Mouse (Mus musculus): ENCODE data around the gene Odf3b. TPM values are rescaled to one million over a fixed set of nuclear protein-coding genes. Genes with fewer than 3 reads are reported as not detected.

Gene Odf3b
- polyA plus RNA-seq, 1 experiment from 2014 or later: 1.3 TPM

- Histone ChIP-seq H3K9me3 (ENCODE audit: control insufficient read depth, low read length) (no peaks in the 10 kb centered on the region), H3K27ac (ENCODE audit: low read depth, low read length) (no peak overlapping the region), H3K27me3 (ENCODE audit: control insufficient read depth, insufficient read depth, low read length) (peaks cover 7% of the 10 kb centered on the region), H3K4me3 (ENCODE audit: low read depth, low read length) (no peak overlapping the region; the same call in 1 of the 2 replicates), H3K4me2 (ENCODE audit: low read depth, low read length) (peak overlapping the region; percentile 74), H3K36me3 (ENCODE audit: control insufficient read depth, insufficient read depth, low read length) (peaks cover 40% of the 10 kb centered on the region), H3K9ac (replicated peaks; ENCODE audit: low read depth, low read length) (no peak overlapping the region), H3K4me1 (ENCODE audit: control insufficient read depth, insufficient read depth, low read length) (peaks cover 14% of the 10 kb centered on the region)
- 87% methylated on average over 7 of the region's 7 CpGs for WGBS
- ATAC-seq (ENCODE audit: low read depth): no peak
Measured at GRCm38 (mm10) chr15:89372536-89372935, 6.5 kb downstream of the Odf3b start.

- Histone ChIP-seq H3K36me3 (ENCODE audit: control insufficient read depth, insufficient read depth, low read length) (peaks cover 45% of the 10 kb centered on the region), H3K27ac (ENCODE audit: low read depth, low read length) (no peak overlapping the region), H3K4me3 (ENCODE audit: low read depth, low read length) (no peak overlapping the region), H3K27me3 (ENCODE audit: control insufficient read depth, insufficient read depth, low read length) (peaks cover 5% of the 10 kb centered on the region), H3K9ac (replicated peaks; ENCODE audit: low read depth, low read length) (no peak overlapping the region), H3K4me1 (ENCODE audit: control insufficient read depth, insufficient read depth, low read length) (peaks cover 14% of the 10 kb centered on the region), H3K9me3 (ENCODE audit: control insufficient read depth, low read length) (no peaks in the 10 kb centered on the region), H3K4me2 (ENCODE audit: low read depth, low read length) (no peak overlapping the region)
- 90% methylated on average over 13 of the region's 13 CpGs for WGBS
- ATAC-seq (ENCODE audit: low read depth): no peak
Measured at GRCm38 (mm10) chr15:89372068-89372467, 7.0 kb downstream of the Odf3b start.

- H3K36me3 ChIP-seq (ENCODE audit: control insufficient read depth, insufficient read depth, low read length): peaks cover 69% of the 10 kb centered on the region
- no peak overlapping the region for H3K4me3 ChIP-seq (ENCODE audit: low read depth, low read length)
- no peak overlapping the region for H3K4me2 ChIP-seq (ENCODE audit: low read depth, low read length)
- H3K4me1 ChIP-seq (ENCODE audit: control insufficient read depth, insufficient read depth, low read length): no peaks in the 10 kb centered on the region
- ATAC-seq (ENCODE audit: low read depth): no peak
- H3K9me3 ChIP-seq (ENCODE audit: control insufficient read depth, low read length): no peaks in the 10 kb centered on the region
- no peak overlapping the region for H3K27ac ChIP-seq (ENCODE audit: low read depth, low read length)
- 98% methylated on average over 4 of the region's 4 CpGs for WGBS
- H3K9ac ChIP-seq (replicated peaks; ENCODE audit: low read depth, low read length): no peak overlapping the region
- H3K27me3 ChIP-seq (ENCODE audit: control insufficient read depth, insufficient read depth, low read length): no peaks in the 10 kb centered on the region
Measured at GRCm38 (mm10) chr15:89365141-89365551, 13.9 kb downstream of the Odf3b start.

- Histone ChIP-seq H3K27ac (ENCODE audit: low read depth, low read length) (no peak overlapping the region), H3K36me3 (ENCODE audit: control insufficient read depth, insufficient read depth, low read length) (peaks cover 56% of the 10 kb centered on the region), H3K9me3 (ENCODE audit: control insufficient read depth, low read length) (no peaks in the 10 kb centered on the region), H3K4me1 (ENCODE audit: control insufficient read depth, insufficient read depth, low read length) (no peaks in the 10 kb centered on the region), H3K4me2 (ENCODE audit: low read depth, low read length) (no peak overlapping the region), H3K27me3 (ENCODE audit: control insufficient read depth, insufficient read depth, low read length) (no peaks in the 10 kb centered on the region), H3K9ac (replicated peaks; ENCODE audit: low read depth, low read length) (no peak overlapping the region), H3K4me3 (ENCODE audit: low read depth, low read length) (no peak overlapping the region)
- WGBS: 95% methylated on average over 7 of the region's 7 CpGs
- ATAC-seq (ENCODE audit: low read depth): no peak
Measured at GRCm38 (mm10) chr15:89363051-89363450, 16.0 kb downstream of the Odf3b start.

- H3K36me3 ChIP-seq (ENCODE audit: control insufficient read depth, insufficient read depth, low read length): peaks cover 15% of the 10 kb centered on the region
- no peak overlapping the region for H3K4me3 ChIP-seq (ENCODE audit: low read depth, low read length)
- H3K27ac ChIP-seq (ENCODE audit: low read depth, low read length): no peak overlapping the region
- no peaks in the 10 kb centered on the region for H3K9me3 ChIP-seq (ENCODE audit: control insufficient read depth, low read length)
- H3K4me2 ChIP-seq (ENCODE audit: low read depth, low read length): no peak overlapping the region
- peaks cover 8% of the 10 kb centered on the region; the same call in 1 of the 2 replicates for H3K4me1 ChIP-seq (ENCODE audit: control insufficient read depth, insufficient read depth, low read length)
- H3K27me3 ChIP-seq (ENCODE audit: control insufficient read depth, insufficient read depth, low read length): no peaks in the 10 kb centered on the region
- ATAC-seq (ENCODE audit: low read depth): no peak
- 87% methylated on average over 3 of the region's 3 CpGs for WGBS
- no peak overlapping the region for H3K9ac ChIP-seq (replicated peaks; ENCODE audit: low read depth, low read length)
Measured at GRCm38 (mm10) chr15:89358784-89359183, 20.3 kb downstream of the Odf3b start.

- Histone ChIP-seq H3K9me3 (ENCODE audit: control insufficient read depth, low read length) (no peaks in the 10 kb centered on the region), H3K27ac (ENCODE audit: low read depth, low read length) (peak overlapping the region; percentile 85), H3K9ac (replicated peaks; ENCODE audit: low read depth, low read length) (peak overlapping the region; percentile 72), H3K36me3 (ENCODE audit: control insufficient read depth, insufficient read depth, low read length) (peaks cover 19% of the 10 kb centered on the region), H3K4me3 (ENCODE audit: low read depth, low read length) (peak overlapping the region; percentile 78), H3K4me1 (ENCODE audit: control insufficient read depth, insufficient read depth, low read length) (peaks cover 8% of the 10 kb centered on the region; the same call in 1 of the 2 replicates), H3K27me3 (ENCODE audit: control insufficient read depth, insufficient read depth, low read length) (no peaks in the 10 kb centered on the region), H3K4me2 (ENCODE audit: low read depth, low read length) (peak overlapping the region; percentile 76)
- peak; percentile 50; the same call in 1 of the 2 replicates for ATAC-seq (ENCODE audit: low read depth)
- under 1% methylated on average over 15 of the region's 15 CpGs for WGBS
Measured at GRCm38 (mm10) chr15:89356372-89356771, 22.7 kb downstream of the Odf3b start.

- 0% methylated on average over 64 of the region's 64 CpGs for WGBS
- peak; percentile 91 for ATAC-seq (ENCODE audit: low read depth)
- Histone ChIP-seq H3K9ac (replicated peaks; ENCODE audit: low read depth, low read length) (peak within 1 kb of the TSS; percentile 72), H3K27me3 (ENCODE audit: control insufficient read depth, insufficient read depth, low read length) (no peaks in the 10 kb centered on the region), H3K4me2 (ENCODE audit: low read depth, low read length) (peak within 1 kb of the TSS; percentile 79), H3K4me3 (ENCODE audit: low read depth, low read length) (peak within 1 kb of the TSS; percentile 78), H3K36me3 (ENCODE audit: control insufficient read depth, insufficient read depth, low read length) (peaks cover 24% of the 10 kb centered on the region), H3K27ac (ENCODE audit: low read depth, low read length) (peak within 1 kb of the TSS; percentile 85), H3K4me1 (ENCODE audit: control insufficient read depth, insufficient read depth, low read length) (peaks cover 8% of the 10 kb centered on the region; the same call in 1 of the 2 replicates), H3K9me3 (ENCODE audit: control insufficient read depth, low read length) (no peaks in the 10 kb centered on the region)
Measured at GRCm38 (mm10) chr15:89355241-89356187, 23.6 kb downstream of the Odf3b start, which contains the start of the genes Lmf2 and Ncaph2. Lmf2 (minus strand) TSS chr15:89355659. Ncaph2 (plus strand) TSS chr15:89355719.

- Histone ChIP-seq H3K27me3 (ENCODE audit: control insufficient read depth, insufficient read depth, low read length) (no peaks in the 10 kb centered on the region), H3K4me3 (ENCODE audit: low read depth, low read length) (peak overlapping the region; percentile 78), H3K9me3 (ENCODE audit: control insufficient read depth, low read length) (no peaks in the 10 kb centered on the region), H3K27ac (ENCODE audit: low read depth, low read length) (no peak overlapping the region), H3K4me1 (ENCODE audit: control insufficient read depth, insufficient read depth, low read length) (peaks cover 8% of the 10 kb centered on the region; the same call in 1 of the 2 replicates), H3K4me2 (ENCODE audit: low read depth, low read length) (peak overlapping the region; percentile 79), H3K36me3 (ENCODE audit: control insufficient read depth, insufficient read depth, low read length) (peaks cover 21% of the 10 kb centered on the region), H3K9ac (replicated peaks; ENCODE audit: low read depth, low read length) (peak overlapping the region; percentile 72; the same call in 1 of the 2 replicates)
- 83% methylated on average over 7 of the region's 7 CpGs for WGBS
- ATAC-seq (ENCODE audit: low read depth): 0 out of 2 replicates have a peak, but pooled peaks have one; percentile 9
Measured at GRCm38 (mm10) chr15:89354455-89354854, 24.6 kb downstream of the Odf3b start.

- Histone ChIP-seq H3K9ac (replicated peaks; ENCODE audit: low read depth, low read length) (no peak overlapping the region), H3K4me2 (ENCODE audit: low read depth, low read length) (peak overlapping the region; percentile 79; the same call in 1 of the 2 replicates), H3K36me3 (ENCODE audit: control insufficient read depth, insufficient read depth, low read length) (peaks cover 21% of the 10 kb centered on the region), H3K27me3 (ENCODE audit: control insufficient read depth, insufficient read depth, low read length) (no peaks in the 10 kb centered on the region), H3K4me3 (ENCODE audit: low read depth, low read length) (no peak overlapping the region), H3K27ac (ENCODE audit: low read depth, low read length) (no peak overlapping the region), H3K4me1 (ENCODE audit: control insufficient read depth, insufficient read depth, low read length) (peaks cover 8% of the 10 kb centered on the region; the same call in 1 of the 2 replicates), H3K9me3 (ENCODE audit: control insufficient read depth, low read length) (no peaks in the 10 kb centered on the region)
- WGBS: 93% methylated on average over 16 of the region's 16 CpGs
- ATAC-seq (ENCODE audit: low read depth): no peak
Measured at GRCm38 (mm10) chr15:89353837-89354236, 25.2 kb downstream of the Odf3b start.
